Mouse (Mus musculus) A20 (cell line): ENCODE measurements at regions not wholly inside any gene's neighbourhood (a gene's known extent, or its start where the extent isn't known, plus 50 kb on each side); places are given as distances from the start of the nearest gene placed in this dataset.
A peak's percentile ranks its signal among the peaks of the same experiment; 100 is the strongest.

ENCODE experiments used
- DNase-seq: peaks from one replicate; pipeline ENCODE4 v3.0.0-alpha.2; 2011; ENCODE audit warnings: low read depth, low spot score

DNA sequence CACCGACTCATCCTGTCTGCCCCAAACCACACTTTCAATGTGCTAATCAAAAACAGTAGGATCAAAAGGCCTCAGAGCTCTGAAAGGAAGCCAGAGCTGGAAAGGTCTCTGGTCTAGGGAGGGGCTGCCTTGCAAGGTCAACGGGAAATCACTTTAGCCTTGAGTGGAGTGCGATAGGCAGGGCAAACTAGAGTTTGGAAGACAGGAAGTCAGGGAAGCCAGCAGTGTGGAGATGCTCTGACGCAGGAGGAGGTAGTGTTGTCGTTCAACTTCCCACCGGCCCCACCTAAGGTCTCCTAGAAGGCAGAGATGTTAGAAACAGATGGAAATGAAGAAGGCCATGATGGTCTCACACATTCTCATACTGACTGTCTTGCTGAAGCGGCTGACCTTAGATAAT lies 52.0 kb upstream of the Trp53i11 start:
- no peak for DNase-seq

DNA sequence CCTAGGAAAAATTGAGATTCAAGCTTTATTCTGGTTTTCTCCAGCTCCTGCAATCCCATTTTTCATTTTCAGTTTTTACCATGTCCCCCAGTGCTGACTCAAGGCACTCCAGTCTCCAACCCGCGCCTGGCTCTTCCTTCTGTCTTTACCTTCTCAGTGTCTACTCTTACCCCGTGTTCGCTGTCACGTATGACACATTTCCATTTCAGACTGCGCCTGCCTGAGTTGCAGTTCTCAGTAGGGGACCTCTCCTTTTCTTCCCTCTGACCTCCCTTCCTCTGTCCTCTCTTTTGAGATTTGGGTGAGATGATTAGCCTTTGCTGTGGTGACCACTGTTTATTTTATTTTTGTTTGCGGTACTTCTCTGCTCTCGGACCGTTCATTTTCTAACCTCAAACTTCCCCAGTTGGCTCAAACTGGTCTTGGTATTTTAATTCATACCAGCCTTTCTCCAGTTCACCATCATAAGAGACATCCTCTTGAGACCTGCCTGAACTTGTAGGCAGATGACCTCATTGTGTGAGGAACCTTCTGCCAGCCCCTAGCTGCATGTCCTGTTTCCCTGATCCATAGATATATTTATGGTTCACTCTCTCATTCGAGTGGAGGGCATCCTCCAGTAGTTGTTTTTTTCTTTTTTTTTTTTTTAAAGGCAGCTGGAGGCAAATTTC lies 53.9 kb upstream of the Trp53i11 start:
- DNase-seq, result peak; percentile 22

DNA sequence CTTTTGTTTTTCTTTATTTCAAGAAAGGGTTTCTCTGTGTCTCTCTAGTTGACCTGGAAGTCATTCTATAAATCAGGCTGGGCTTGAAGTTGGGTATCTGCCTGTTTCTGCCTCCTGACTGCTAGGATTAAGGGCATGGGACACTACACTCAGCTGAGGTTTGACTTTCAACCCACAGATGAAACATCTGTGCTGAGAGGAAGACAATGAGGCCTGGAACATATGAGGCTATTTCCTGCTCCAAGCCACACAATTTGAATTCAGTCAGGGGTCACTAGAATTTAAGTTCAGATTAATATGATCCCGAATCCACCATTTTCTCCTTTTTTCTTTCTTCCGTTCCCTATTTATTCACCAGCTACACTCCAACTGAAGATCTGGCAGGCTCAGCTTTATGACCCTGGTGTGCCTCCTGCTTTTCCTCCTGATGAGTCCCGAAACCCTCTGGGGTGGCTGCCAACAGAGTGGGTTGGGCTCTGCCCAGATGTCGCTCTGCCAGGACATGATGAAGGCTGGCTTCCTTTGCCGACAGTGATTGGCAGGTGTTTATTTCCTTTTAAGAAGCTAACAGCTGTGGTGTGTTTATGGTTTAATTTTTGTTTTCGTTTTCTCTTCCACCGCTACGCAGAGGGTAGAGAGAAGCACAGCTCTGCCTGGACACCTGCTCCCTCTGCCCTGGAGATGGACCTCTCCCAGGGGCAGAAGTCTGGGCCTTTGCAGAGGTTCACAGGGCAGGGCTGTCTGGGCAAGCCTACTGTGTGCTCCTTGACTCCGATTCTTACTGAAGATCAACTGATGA lies 55.3 kb upstream of the Trp53i11 start:
- peak; percentile 88 for DNase-seq

DNA sequence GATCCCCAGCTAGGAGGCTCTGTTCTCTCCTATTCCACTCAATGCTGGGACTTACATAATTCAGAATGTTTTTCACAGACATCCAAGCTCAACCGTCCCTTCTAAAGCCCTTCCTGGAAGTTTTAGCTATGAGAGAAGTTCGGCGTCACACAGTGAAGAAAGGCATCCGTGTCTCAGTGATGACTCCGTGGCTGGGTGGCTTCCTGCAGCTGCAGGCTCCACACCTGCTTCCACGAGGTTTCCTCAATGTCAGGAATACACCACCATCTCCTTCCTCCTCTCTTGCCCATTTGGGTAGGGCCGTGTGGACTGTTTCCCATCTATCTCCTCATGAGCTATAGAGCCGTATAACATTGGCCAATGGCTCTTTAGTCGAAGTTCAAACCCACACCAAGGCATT lies 56.1 kb upstream of the Trp53i11 start:
- peak; percentile 13 for DNase-seq

DNA sequence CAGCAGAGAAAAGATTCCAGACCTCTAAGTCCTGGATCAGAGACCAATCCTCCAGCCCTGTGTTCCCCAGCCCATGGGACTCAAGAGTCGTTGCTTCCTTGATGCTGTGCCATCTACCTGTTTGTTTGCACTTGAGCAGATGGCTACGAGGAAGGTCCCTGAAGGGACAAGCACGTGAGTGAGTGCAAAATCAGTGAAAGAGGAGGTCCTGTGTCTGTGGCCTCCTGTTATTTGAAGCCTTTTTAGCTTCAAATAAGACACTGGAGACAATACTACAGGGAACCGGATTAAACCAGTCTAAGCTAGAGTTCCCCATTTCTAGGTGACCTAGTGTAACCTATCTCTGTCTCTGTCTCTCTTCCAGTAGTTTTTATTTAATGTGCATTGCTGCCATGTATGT lies 58.2 kb upstream of the Trp53i11 start:
- peak; percentile 22 for DNase-seq

DNA sequence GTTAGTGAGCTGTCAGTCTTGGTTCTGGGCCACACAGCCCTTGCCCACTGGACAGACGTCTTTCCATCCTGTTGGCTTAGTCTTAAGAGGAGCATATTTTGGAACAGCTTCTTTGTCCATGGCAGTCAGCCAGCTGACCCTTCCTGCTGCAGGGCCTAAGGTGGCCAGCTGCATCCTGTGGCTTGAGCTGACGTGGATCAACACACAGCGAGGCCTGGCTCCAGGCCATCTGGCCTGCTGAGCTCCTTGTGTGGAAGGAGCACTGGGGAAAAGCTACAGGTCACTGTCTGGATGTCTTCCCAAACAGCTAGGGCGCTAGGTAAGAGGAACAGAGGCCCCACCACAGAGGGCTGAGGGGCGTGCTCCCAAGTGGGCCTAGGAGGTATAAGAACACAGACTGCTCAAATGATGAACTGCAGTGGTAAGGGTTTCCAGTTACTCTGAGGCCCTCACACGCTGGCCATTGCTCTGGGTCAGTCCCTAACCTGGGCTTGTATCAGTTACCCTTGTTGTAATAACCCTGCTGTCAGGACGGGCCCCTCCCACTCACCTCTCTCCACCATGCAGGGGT lies 60.7 kb upstream of the Trp53i11 start:
- no peak for DNase-seq

DNA sequence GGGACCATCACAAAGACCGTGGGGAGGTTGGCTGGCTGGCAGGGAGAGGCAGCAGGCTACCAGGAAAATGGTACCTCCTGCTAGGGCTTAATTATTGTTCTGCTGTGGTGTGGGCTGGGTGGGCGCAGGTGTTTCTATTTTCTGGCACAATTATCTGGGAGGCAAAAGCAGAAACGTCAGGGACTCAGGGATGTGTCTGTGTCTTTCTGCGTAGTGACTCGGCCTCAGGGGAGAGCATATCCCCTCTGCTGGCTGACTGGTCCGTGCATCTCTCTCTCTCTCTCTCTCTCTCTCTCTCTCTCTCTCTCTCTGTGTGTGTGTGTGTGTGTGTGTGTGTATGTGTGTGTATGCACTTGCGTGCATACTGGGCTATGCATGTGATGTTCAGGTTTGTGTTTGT lies 61.2 kb upstream of the Trp53i11 start:
- no peak for DNase-seq

DNA sequence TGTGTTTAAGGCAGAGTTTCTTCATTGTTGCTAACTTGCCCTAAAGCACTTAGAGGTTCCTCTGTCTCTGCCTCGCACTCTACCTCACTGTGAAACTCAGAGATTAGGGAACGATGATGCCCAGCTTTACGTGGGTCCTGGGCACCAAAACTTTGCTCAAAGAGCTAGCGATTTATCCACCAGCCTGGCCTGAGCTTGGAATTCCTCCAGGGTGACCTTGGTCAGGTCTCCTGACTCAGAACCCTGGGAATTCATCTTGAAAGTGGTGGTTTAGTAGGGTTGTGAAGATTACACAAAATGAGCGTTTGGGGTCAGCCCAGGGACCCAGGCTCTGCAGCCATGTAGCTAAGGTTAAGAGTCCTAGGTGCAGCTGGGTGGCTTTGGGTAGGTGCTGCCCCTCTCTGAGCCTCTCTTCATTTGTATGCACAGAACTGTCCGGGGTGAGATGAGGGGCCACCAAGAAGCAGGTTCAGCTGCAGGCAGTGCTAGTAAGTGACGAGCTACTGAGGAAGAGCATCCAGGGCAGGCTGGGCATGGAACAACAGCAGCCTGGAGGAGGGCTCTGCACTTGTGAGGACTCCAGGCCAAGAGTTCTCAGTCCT lies 62.4 kb upstream of the Trp53i11 start:
- peak; percentile 67 for DNase-seq

DNA sequence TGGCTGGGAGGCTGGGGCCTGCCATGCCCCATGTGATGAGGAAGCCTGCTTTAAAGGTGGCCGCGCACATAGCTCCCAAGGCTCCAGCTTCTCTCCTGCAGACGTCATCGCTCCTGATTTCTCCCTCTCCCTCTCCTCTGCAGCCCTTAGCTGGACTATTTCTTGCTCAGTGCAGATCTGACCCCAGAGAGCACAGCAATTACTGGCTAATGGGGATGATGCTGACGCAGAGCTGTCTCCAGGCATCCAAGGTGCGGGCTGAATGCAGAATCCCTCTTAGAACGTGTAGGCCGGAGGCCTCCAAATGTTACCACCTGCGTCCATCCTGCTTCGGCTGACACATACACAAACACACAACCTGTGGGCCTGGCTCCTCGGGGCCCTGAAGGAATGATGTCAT lies 63.5 kb upstream of the Trp53i11 start:
- no peak for DNase-seq

DNA sequence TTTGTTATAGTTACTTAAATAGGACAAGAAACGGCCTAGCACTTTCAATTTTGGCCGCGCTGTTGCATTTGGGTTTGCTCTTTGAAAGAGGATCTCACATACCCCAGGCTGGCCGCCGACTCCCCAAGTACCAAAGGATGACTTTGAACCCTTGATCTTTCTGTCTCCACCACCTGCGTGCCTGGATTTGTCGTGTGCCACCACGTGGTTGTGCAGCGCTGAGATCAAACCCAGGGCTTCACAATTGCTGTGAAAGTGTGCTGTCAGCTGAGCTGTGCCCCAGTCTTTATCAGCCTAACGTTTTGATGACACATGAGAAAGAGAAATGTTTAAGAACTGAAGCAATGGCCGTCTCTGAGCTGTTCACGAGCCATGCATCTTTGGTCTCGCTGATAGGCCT lies 67.0 kb upstream of the Trp53i11 start:
- DNase-seq, result no peak

DNA sequence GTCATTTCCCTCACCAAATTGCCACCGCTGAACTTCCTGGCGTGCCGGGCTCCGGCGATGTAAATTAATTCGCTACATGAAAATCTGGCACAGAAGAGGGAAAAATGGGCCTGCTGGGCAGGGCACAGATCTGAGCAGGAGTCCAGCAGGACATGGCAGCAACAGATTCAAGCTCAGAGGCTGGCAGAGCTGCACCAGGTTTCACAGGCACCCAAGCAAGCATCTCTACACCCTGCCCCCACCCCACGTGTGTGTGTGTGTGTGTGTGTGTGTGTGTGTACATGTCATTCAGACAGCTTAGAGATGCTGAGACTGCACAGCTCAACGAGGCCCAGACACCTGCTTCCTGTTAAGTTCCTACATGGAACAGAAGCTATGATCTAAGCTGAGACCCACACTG lies 68.3 kb upstream of the Trp53i11 start:
- no peak for DNase-seq

DNA sequence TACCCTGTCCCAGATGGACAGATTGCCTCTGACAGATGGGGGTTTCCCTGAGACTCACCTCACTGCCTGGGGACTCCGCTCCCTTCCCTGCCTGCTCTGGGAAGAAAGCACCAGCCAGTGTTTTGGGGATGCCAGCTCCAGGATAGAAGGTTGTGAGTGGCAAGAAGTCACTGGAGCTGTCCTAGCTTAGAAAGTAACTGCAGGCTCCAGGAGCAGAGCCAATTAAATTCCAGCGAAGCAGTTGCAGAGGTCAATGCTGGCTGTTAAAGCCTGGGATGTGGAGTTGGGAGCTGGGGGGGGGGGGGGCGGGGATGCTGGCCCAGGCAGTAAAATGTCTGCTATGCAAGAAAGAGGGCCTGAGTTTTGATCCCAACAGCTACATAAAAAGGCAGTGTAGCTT lies 69.3 kb upstream of the Prdm11 start:
- DNase-seq, result no peak

DNA sequence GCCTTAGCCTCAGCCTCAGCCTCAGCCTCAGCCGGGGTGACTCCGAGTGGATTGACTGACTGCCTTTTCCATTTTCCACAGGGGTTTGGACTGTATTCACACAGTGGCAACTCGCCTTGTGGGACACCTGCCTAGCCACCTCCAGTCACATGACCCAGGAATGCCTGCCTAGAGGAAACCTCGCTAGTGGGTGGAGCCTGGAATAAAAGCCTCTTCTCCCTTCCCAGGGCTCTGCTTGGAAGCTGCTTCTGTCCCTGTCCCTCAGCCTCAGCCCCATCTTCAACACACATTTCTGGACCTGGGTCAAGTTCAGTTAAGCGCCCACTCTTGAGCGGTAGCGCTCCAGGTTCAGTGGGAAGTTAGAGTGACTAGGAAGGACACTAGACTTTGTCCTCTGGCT lies 68.0 kb upstream of the Prdm11 start:
- no peak for DNase-seq

DNA sequence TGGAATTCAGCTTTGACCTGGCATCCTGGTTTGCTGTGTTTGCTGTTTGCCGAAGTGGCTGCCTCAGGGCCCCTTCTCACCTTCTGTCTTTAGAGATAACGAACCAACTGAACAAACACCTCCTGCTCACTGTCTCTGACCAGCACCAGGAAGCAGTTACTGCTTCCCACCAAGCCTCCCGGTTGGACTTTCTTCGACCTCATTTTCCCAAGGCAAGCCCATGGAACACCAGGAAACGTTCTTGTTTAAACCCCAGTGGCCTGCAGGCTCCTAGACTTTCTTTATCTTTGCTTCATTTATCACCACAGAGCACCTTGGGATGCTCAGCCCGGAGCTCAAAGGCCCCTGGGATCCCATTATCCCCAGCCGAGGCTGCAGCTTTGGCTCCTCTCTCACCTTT lies 66.4 kb upstream of the Prdm11 start:
- DNase-seq, result no peak

DNA sequence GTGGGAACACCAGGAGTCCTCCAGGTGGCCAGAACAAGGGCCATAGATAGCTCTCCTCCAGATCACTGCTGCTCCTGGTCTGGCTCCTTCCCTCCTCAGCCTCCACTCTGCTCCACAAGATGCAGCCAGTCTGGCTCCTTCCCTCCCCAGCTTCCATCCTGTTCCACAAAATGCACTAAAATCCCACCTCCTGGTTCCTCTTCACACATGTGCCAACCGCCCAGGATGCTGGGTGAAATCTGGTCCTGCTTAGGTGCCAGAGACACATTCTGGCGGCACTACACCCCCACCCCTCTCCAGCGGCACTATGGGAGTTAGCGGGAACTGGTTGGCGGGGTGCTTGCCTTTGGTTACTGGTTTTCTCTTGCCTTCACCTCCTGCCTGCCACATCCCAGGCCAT lies 64.9 kb upstream of the Prdm11 start:
- no peak for DNase-seq

DNA sequence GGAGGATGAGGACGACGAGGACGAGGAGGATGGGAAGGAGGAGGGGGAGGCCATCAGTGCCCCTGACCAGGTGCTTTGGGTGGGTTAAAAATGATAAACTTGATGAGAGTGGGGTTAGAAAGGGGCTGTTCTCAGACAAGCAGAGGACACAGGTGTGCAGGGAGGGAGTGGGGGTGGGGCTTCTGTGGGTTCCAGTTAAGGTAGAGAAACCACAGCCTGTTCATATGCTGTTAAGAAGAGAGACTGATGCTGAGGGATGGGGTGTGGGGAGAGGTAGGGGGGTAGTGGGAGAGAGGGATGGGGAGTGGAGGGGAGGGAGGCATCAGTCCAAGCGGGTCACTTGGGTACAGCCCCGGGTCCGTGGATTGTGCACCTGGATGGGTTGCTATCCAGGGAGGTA lies 60.6 kb upstream of the Prdm11 start:
- DNase-seq, result no peak

DNA sequence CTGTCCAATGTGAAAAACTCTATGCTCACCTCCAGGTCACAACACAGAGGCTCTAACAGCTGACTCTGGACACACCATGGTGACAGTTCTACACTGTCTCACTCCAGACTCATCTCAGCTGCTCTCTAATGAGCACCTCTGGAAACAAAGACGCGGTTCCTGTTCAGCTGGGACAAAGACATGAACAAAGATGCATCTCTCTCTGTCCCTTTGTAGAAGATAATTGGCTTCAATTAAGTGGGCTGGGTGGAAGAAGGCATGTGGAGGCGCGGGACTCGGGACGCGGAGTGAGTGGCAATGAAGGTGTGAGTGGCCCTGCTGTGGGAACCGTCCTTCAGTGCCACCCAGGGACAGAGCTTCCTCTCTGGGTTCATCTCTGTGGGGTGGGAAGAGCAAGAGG lies 56.0 kb upstream of the Prdm11 start:
- no peak for DNase-seq

DNA sequence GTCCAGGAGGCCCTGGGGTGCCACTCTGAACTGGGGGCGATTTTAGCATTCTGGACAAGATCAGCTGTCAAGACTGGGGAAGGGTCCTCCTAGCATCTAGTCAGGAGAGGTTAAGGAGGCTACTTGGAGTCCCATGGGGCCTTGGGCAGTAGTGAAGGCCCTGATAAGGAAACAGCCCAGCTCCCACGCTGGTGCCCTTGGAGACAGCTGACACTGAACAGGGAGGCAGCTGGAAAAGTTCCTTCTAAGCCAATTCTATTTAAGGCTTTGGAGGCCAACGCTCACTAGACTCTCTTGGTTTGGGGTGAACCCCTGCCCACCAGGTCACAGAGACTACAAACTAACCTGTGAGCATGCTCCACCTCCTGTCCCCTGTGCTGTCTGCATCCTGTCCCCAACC lies 53.8 kb upstream of the Prdm11 start:
- DNase-seq, result no peak

DNA sequence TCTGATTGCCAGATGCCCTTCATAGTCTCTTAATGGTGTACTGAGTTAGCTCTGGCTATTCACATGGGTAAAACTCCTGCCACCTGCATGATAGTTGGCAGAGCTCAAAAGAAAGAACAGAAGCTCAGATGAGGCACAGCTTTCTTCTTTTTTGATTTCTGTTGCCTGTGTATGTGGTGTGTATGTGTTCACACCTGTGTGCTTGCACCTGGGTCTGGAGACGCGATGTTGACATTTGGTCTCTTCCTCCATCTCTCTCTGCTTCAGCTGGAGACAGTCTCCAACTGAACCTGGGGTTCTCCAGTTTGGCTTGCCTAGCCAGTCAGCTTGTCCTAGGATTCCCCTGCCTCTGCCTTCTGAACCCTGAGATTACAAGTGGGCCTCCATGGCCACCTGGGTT lies 51.0 kb upstream of the Prdm11 start:
- DNase-seq, result no peak

DNA sequence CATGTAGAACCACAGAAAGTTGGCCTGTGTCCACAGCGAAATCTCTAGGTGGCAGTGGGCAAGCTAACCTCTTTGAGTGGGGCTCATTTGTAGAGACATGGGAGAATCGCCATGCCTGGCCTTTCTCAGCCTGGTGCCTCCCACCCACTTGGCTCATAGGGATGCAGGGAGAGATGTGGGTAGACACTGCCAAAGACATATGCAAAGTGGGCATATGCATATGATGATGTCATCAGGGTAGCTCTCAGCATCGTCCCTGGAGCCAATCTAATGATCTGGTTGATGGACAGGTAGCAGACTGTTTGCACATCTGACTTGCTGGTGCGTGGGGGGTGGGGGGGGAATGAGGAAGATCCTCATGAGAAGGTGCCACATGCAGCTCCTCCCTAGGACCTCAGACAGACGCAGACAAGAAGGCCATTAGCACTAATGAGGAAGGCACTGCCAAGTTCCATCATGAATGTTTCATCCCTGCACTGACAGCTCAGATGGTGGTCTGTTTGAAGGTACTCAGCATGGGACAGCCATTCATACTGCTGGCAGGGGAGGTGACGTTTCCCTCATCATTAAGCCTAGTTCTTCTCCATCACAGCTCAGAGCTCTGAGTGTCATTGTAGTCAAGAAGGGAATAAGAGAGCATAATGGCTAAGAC lies 50.2 kb upstream of the Prdm11 start:
- DNase-seq, result no peak
